Mouse (Mus musculus): ENCODE measurements around the gene Tpo. TPM values are rescaled to one million over a fixed set of nuclear protein-coding genes. Genes with fewer than 3 reads are reported as not detected.

The Tpo gene
- polyA plus RNA-seq, 1 experiment from 2014 or later, result not detected

GRCm38 (mm10) chr12:30050235-30050634, 82.2 kb downstream of the Tpo start:
- WGBS, result 10% methylated on average over 4 of the region's 4 CpGs
- H3K27me3 ChIP-seq (ENCODE audit: insufficient read depth, low read length), result no peaks in the 10 kb centered on the region
- H3K4me2 ChIP-seq, result no peak overlapping the region
- H3K9ac ChIP-seq, result no peak overlapping the region
- DNase-seq (peak; percentile 78), ATAC-seq (ENCODE audit: insufficient read depth) (no peak)
- peak; percentile 84 for TF ChIP-seq CTCF (IDR thresholded peaks at IDR 0.05; ENCODE audit: low read depth)
- no peaks in the 10 kb centered on the region for H3K4me1 ChIP-seq (ENCODE audit: insufficient read depth)
- no peaks in the 10 kb centered on the region for H3K36me3 ChIP-seq (ENCODE audit: insufficient read depth)
- H3K27ac ChIP-seq (ENCODE audit: low read depth), result no peak overlapping the region
- no peak overlapping the region for H3K4me3 ChIP-seq (ENCODE audit: low read depth, low read length)
- H3K9me3 ChIP-seq (ENCODE audit: low read depth, low read length), result no peaks in the 10 kb centered on the region

- Histone ChIP-seq H3K27me3 (ENCODE audit: insufficient read depth, low read length) (no peaks in the 10 kb centered on the region), H3K4me1 (ENCODE audit: insufficient read depth) (no peaks in the 10 kb centered on the region), H3K9me3 (ENCODE audit: low read depth, low read length) (no peaks in the 10 kb centered on the region), H3K27ac (ENCODE audit: low read depth) (no peak overlapping the region), H3K4me3 (ENCODE audit: low read depth, low read length) (no peak overlapping the region), H3K9ac (no peak overlapping the region), H3K4me2 (no peak overlapping the region), H3K36me3 (ENCODE audit: insufficient read depth) (no peaks in the 10 kb centered on the region)
- DNase-seq (no peak), ATAC-seq (ENCODE audit: insufficient read depth) (no peak)
- WGBS, result 73% methylated on average over 9 of the region's 9 CpGs
- TF ChIP-seq CTCF (IDR thresholded peaks at IDR 0.05; ENCODE audit: low read depth), result no peak
These were observed 82.6 kb downstream of the Tpo start for GRCm38 (mm10) chr12:30049818-30050217.

GRCm38 (mm10) chr12:30048848-30049247, 83.6 kb downstream of the Tpo start:
- no peaks in the 10 kb centered on the region for H3K36me3 ChIP-seq (ENCODE audit: insufficient read depth)
- H3K4me1 ChIP-seq (ENCODE audit: insufficient read depth), result no peaks in the 10 kb centered on the region
- H3K9ac ChIP-seq, result no peak overlapping the region
- DNase-seq (no peak), ATAC-seq (ENCODE audit: insufficient read depth) (no peak)
- no peak overlapping the region for H3K4me2 ChIP-seq
- no peak overlapping the region for H3K27ac ChIP-seq (ENCODE audit: low read depth)
- H3K4me3 ChIP-seq (ENCODE audit: low read depth, low read length), result no peak overlapping the region
- H3K27me3 ChIP-seq (ENCODE audit: insufficient read depth, low read length), result no peaks in the 10 kb centered on the region
- TF ChIP-seq CTCF (IDR thresholded peaks at IDR 0.05; ENCODE audit: low read depth), result no peak
- H3K9me3 ChIP-seq (ENCODE audit: low read depth, low read length), result no peaks in the 10 kb centered on the region
- WGBS, result 81% methylated on average over 6 of the region's 6 CpGs

- Histone ChIP-seq H3K4me1 (ENCODE audit: insufficient read depth) (0 out of 2 replicates have a peak, but pooled peaks cover 5% of the 10 kb centered on the region), H3K4me2 (no peak overlapping the region), H3K27me3 (ENCODE audit: insufficient read depth, low read length) (no peaks in the 10 kb centered on the region), H3K9me3 (ENCODE audit: low read depth, low read length) (no peaks in the 10 kb centered on the region), H3K4me3 (ENCODE audit: low read depth, low read length) (no peak overlapping the region), H3K27ac (ENCODE audit: low read depth) (peak overlapping the region; percentile 42; the same call in 1 of the 2 replicates), H3K36me3 (ENCODE audit: insufficient read depth) (no peaks in the 10 kb centered on the region), H3K9ac (no peak overlapping the region)
- WGBS, result 16% methylated on average over 4 of the region's 4 CpGs
- peak; percentile 76 for DNase-seq
- peak; percentile 85 for TF ChIP-seq CTCF (IDR thresholded peaks at IDR 0.05; ENCODE audit: low read depth)
- no peak for ATAC-seq (ENCODE audit: insufficient read depth)
These were observed 92.3 kb downstream of the Tpo start for GRCm38 (mm10) chr12:30040150-30040549.

- no peak; the same call in 1 of the 2 replicates for ATAC-seq (ENCODE audit: insufficient read depth)
These were observed 92.9 kb downstream of the Tpo start for GRCm38 (mm10) chr12:30039565-30039964.

GRCm38 (mm10) chr12:30036569-30037055, 95.8 kb downstream of the Tpo start:
- 62% methylated on average over 4 of the region's 4 CpGs for WGBS
- no peak for DNase-seq
- no peak for TF ChIP-seq CTCF (IDR thresholded peaks at IDR 0.05; ENCODE audit: low read depth)
- Histone ChIP-seq H3K4me2 (no peak overlapping the region), H3K36me3 (ENCODE audit: insufficient read depth) (no peaks in the 10 kb centered on the region), H3K9me3 (ENCODE audit: low read depth, low read length) (no peaks in the 10 kb centered on the region), H3K4me3 (ENCODE audit: low read depth, low read length) (no peak overlapping the region), H3K4me1 (ENCODE audit: insufficient read depth) (0 out of 2 replicates have a peak, but pooled peaks cover 5% of the 10 kb centered on the region), H3K27me3 (ENCODE audit: insufficient read depth, low read length) (no peaks in the 10 kb centered on the region), H3K9ac (no peak overlapping the region), H3K27ac (ENCODE audit: low read depth) (no peak overlapping the region)
- ATAC-seq (ENCODE audit: insufficient read depth), result no peak

More at GRCm38 (mm10) chr12:30039565-30039964, 92.9 kb downstream of the Tpo start:
- H3K9me3 ChIP-seq (ENCODE audit: low read depth, low read length), result no peaks in the 10 kb centered on the region
- H3K4me1 ChIP-seq (ENCODE audit: insufficient read depth), result 0 out of 2 replicates have a peak, but pooled peaks cover 5% of the 10 kb centered on the region
- no peak overlapping the region for H3K4me2 ChIP-seq
- no peak overlapping the region for H3K4me3 ChIP-seq (ENCODE audit: low read depth, low read length)
- DNase-seq, result peak; percentile 76
- 36% methylated on average over 4 of the region's 4 CpGs for WGBS
- peak; percentile 76 for TF ChIP-seq CTCF (IDR thresholded peaks at IDR 0.05; ENCODE audit: low read depth)
- H3K27me3 ChIP-seq (ENCODE audit: insufficient read depth, low read length), result no peaks in the 10 kb centered on the region
- H3K27ac ChIP-seq (ENCODE audit: low read depth), result peak overlapping the region; percentile 42; the same call in 1 of the 2 replicates
- no peaks in the 10 kb centered on the region for H3K36me3 ChIP-seq (ENCODE audit: insufficient read depth)
- H3K9ac ChIP-seq, result no peak overlapping the region

GRCm38 (mm10) chr12:30035841-30036568, 96.4 kb downstream of the Tpo start:
- DNase-seq (no peak), ATAC-seq (ENCODE audit: insufficient read depth) (no peak)
- H3K9ac ChIP-seq, result no peak overlapping the region
- no peaks in the 10 kb centered on the region for H3K27me3 ChIP-seq (ENCODE audit: insufficient read depth, low read length)
- no peak overlapping the region for H3K4me2 ChIP-seq
- no peak overlapping the region for H3K4me3 ChIP-seq (ENCODE audit: low read depth, low read length)
- no peaks in the 10 kb centered on the region for H3K36me3 ChIP-seq (ENCODE audit: insufficient read depth)
- no peak overlapping the region for H3K27ac ChIP-seq (ENCODE audit: low read depth)
- no peak for TF ChIP-seq CTCF (IDR thresholded peaks at IDR 0.05; ENCODE audit: low read depth)
- H3K4me1 ChIP-seq (ENCODE audit: insufficient read depth), result 0 out of 2 replicates have a peak, but pooled peaks cover 5% of the 10 kb centered on the region
- H3K9me3 ChIP-seq (ENCODE audit: low read depth, low read length), result no peaks in the 10 kb centered on the region

Data from lung, embryonic 14.5 days (tissue).